Mouse (Mus musculus): ENCODE measurements around the gene Slc35a5.

The Slc35a5 gene

DNA sequence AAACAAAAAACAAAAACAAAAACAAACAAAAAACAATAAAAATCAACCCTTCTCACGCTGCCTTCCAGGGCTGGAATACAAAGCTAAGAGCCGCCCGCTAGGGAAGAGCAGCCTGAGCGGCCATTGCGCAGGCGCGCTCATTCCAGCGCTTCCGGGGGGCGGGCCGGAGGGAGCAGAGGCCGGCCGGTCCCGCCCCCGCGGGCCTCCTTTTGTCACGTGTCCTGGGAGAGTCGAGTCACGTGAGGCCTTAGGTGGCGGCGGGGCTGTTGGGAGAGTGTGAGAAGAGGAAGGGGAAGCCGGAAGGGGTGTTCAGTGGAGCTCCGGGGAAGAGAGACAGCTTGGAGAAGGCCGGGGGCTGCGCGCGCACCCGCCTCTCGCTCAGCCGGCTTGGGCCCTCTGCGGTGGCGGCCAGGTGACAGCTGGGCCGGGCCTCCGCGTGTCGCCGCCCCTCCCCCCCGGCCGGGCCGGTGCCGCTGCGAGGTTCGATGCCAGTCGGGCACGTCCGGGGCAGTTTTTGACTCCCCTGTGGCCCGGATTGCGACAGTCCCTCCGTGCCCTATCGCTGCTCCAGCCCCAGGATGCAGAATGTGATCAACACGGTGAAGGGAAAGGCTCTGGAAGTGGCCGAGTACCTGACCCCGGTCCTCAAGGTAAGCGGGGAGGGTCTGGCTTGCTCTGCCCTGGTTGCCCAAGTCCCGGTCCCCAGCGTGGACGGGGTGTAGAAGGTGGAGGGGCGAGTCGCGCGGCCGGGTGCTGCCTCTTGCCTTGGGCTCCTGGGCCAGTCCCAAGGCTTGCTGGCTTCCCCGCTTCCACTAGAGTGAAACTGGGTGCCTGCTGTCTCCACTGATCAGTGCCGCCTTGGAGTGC, at the start of gene Slc35a5, which contains the start of gene Atg3:
TSS of gene Slc35a5 (minus strand) at position 185 of the 867 bp plus-strand sequence.
TSS of gene Atg3 (plus strand) at position 264 of the 867 bp plus-strand sequence.
- in situ Hi-C loops (cut with MboI, MseI): loop anchor here in 1 of 2 experiments (10.0 kb wide), 2 partner anchors 814 to 1336 kb away; partner anchors contain the start of genes Nectin3 and Spice1

DNA sequence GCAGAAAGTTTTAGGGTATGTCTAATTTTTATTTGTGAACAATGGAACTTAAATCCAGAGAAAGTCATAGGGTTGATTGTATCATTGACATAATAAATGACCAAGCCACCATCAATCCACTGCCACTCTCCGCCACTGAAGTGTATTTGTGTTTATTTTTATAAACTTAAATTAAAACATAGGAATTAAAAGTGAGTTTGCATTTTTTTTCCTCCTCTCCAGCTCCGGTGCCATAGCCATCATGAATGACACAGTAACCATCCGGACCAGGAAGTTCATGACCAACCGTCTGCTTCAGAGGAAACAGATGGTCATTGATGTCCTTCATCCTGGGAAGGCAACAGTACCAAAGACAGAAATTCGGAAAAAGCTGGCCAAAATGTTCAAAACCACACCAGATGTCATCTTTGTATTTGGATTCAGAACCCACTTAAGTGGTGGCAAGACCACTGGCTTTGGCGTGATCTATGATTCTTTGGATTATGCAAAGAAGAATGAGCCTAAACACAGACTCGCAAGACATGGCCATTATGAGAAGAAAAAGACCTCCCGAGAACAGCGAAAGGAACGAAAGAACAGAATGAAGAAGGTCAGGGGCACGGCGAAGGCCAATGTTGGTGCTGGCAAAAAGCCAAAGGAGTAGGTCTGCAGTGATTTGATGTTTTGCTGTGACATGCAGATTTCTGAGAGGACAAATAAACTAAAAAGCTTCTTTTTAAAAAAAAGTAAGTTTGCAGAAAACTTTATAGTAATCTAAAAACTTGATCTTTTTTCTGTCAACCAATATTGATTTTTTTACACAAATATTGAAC, 46.6 kb upstream of the Slc35a5 start:
- in situ Hi-C loops (cut with MboI, MseI): loop anchor here in 1 of 2 experiments (5.0 kb wide), 1 partner anchor 72 kb away; no protein-coding TSS in a partner anchor

DNA sequence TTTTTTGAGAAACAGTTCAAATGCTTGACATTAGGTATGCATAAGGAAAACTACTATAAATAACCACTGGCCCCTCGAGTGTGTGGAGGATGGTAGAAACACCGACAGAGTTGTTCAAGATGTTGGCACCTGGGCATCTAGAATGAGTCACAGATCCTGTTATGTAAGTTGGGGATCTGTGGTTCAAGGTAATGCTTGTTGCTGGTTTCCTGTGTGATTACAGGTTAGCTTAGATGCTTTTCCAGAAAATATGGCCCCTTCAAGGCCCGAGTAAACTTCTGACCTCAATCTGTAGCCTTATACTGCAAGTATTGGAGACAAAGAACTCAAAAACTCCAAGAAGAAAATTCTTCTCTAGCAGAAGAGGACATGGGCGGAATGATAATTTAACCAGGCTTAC, 45.9 kb upstream of the Slc35a5 start:
- in situ Hi-C loops (cut with MboI, MseI): no loop called here

DNA sequence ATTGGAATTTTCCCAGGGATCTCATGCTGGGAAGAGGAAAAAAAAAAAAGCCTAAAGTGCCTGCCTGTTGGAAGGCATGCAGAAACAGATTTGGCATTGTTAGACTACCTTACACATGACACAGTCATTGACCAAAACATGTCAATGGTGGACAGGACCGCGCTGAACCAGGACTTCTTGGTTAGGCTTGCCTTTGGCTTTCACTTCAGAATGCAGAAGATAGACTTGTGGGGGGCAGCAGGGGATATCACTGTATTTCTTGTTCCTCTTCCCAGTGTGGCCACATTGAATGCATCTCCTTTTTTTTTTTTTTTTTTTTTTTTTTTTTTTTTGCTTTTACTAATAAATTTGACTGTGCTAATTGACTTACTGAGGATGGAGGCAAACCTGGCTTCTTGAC, 42.9 kb upstream of the Slc35a5 start:
- in situ Hi-C loops (cut with MboI, MseI): no loop called here

DNA sequence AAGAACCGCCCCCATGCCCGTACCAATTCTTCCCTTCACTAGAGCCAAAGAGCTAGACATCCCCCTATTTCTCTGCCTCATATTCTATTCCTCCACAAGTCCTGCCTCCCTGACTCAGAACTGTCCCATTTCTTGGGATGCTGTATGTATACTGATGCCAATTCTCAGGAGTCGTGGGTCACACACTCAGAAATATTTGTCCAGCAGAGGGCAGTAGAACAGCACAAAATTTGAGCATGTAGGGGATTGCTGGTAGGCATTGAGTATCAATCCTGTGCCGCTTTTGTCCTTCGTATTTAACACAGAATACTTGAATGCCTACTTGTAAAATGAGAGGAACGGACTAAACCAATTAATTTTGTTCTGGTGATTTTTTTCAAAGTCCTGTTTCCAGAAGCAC, 38.3 kb upstream of the Slc35a5 start:
- in situ Hi-C loops (cut with MboI, MseI): loop anchor here (5.0 to 10.0 kb wide), 3 partner anchors 388 to 430 kb away; partner anchors contain the start of gene Gcsam (in 1 of the 2)

DNA sequence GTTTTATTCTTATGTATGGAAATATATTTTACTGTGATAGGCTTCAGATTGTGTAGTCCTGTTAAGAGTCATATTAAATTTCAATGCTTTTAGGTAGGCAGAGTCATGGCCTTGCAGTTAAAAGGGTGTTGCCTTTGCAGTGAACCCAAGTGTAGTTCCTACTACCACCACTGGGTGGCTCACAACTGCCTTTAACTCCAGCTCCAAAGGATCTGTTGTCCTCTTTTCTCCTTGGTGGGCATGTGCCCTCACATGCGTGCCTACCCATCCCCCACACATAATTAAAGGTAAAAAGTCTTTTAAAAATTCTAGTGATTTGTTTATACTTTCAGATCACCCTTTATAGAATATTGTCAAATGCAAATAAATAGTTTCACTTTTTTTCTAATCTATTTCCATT, 34.1 kb upstream of the Slc35a5 start:
- in situ Hi-C loops (cut with MboI, MseI): loop anchor here in 1 of 2 experiments (10.0 kb wide), 2 partner anchors 392 to 422 kb away; partner anchors contain the start of gene Gcsam

DNA sequence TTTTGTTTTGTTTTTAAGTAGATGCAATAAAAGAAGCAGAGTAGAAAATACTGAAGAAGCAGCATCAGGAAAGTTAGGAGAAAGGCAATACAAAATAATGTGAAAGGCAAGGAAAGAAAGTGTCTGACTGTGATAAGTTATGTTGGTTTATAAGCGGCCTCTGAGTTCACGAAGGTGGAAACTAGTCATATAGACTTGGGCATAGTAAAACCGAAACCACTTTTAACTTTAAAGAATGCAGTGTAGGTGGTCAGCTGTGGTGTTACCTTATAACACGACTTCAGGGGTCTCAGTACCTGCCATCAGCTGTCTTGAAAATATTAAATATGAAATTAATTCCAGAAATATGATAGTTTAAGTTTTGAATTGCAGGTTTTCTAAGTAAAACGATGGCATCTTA, 23.3 kb upstream of the Slc35a5 start:
- in situ Hi-C loops (cut with MboI, MseI): no loop called here

DNA sequence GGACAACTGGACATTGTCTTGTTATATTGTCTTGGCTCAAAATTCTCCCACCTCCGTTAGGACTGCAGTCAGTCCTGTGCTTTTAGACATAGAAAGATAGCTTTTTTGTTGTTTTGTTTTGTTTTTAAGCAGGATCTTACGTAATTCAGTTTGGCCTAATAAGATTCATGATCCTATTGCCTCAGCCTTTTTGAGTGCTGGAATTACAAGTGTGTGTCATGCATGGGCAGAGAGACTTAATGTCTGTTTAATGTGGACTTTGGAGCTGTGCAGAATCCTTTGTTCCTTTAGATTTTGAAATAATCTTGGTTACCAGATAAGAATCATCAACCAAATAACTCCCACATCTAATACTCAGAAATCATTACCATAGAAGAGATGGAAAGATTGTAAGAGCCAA, 20.0 kb upstream of the Slc35a5 start:
- in situ Hi-C loops (cut with MboI, MseI): no loop called here

DNA sequence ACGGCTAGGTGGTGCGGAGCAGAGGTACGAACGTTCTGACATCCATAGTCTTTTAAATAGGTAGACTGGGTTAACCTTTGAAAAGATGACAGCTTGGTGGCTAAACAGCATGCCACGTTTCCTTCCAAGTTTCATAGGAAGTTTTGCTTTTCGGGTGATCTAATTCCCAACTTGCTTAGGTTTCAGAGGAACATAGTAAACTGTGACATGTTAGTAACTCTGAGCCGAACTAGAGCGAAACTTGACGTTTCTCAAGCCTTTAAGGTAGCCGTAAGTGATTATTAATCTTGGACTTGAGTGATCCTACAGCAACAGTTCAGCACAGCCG, 847 bp upstream of the Slc35a5 start:
- in situ Hi-C loops (cut with MboI, MseI): loop anchor here in 1 of 2 experiments (10.0 kb wide), 2 partner anchors 815 to 1335 kb away; partner anchors contain the start of genes Nectin3 and Spice1

DNA sequence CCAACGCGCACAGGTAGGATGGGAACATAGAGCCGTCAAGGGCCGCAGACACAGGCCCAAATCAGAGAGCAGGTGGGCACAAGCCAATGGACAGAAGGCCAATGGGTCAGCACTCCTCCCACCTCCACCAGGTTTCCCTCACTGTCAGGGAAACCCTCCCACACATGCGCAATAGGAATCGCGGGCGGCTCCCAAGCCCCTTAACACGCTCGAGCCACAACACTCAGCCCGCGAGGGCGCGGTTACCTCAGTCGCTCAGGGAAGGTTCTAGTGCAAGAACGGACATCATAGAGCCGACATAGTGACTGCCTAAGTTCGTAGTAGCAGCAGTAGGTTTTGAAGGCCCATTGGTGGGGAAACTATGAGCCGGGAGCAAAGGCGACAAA, 377 bp downstream of the Slc35a5 start:
- in situ Hi-C loops (cut with MboI, MseI): loop anchor here in 1 of 2 experiments (10.0 kb wide), 2 partner anchors 813 to 1337 kb away; partner anchors contain the start of genes Nectin3 and Spice1

DNA sequence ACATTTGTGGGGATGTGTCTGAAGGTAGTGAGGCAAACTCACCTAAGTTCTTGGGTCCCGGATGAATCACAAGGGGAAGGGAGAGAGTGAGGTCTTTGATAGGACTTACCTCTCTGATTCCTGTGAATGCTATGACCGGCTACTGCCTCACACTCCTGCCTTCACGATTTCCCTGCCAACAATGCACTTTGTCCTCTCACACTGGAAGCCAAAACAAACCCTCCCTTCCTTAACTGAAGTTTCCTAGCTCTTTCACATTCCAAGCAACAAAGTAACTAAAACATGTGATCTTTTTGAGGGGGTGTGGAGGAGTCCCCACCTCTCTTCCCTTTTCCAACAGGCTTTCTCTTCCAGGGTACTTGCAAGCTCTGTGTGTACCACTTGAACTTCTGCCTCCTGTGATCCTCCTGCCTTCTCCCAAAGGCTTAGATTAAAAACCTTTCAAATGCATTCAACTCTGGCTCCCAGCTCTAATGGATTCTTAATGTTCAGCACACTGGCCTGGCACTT, 3.7 kb downstream of the Slc35a5 start:
- in situ Hi-C loops (cut with MboI, MseI): loop anchor here in 1 of 2 experiments (10.0 kb wide), 2 partner anchors 810 to 1340 kb away; partner anchors contain the start of genes Nectin3 and Spice1

DNA sequence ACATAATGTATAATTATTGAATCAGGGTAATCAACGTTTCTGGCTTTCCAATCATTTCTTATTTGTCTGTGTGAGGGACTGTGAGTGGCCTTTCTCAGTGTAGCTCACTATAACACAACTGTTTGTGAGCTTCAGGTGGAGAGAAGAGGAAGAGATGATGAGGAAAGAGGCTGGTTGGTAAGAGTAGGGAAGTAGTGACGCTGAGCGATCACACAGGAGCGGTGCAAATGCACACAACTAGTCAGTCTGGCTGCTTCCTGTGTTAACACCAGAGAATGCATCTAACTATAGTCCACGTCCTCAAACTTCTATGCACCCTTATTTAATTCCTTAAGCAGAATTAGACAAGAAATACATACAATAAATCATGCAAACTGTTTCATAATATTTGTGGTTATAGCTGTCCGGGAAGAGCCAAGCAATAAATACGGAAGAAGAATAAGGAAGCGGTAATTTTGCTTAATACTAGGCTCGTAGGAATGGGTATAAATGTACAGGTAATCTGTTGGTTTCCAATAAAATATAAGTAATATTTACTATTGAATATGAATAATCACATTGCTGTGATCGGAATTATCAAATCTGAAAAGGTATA, 9.9 kb downstream of the Slc35a5 start:
- in situ Hi-C loops (cut with MboI, MseI): loop anchor here in 1 of 2 experiments (25.0 kb wide), 1 partner anchor 1436 kb away; no protein-coding TSS in a partner anchor

DNA sequence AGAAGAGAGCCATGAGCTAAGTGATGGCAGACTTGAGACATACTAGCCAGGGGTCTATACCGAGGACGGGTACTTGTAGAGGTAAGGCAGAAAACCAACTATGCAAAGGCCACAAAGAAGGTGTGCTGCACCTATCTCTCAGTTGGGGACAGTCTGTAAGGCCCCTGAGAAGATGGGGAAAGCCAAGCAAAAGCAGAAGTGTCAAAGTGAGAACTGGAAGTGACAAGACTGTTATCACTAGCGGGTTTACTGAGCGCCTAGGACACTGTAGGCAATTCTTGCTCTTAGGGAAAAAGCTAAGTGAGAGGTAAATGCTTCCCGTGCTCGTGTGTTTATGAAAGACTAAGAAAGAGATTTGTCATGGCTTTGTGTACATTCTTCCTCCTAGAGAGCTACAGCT, 13.4 kb downstream of the Slc35a5 start:
- in situ Hi-C loops (cut with MboI, MseI): loop anchor here in 1 of 2 experiments (25.0 kb wide), 1 partner anchor 1433 kb away; no protein-coding TSS in a partner anchor

DNA sequence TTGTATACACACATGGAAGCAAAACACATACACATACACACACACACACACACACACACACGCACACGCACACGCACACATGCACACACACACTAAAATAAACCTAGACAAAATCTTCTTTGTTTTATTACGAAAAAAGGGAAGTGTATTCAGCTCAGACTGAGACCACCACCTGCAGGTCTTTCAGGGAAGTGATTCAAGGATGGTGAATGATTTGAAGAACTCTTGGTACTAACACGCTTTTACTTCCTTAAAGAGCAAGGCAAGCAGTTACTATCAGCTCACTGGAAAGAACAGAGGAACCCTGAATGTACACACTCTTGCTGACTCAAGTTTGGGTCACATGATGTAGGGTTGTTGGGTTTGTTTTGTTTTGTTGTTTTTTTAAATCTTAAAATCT, 15.9 kb downstream of the Slc35a5 start:
- in situ Hi-C loops (cut with MboI, MseI): loop anchor here in 1 of 2 experiments (25.0 kb wide), 1 partner anchor 1430 kb away; no protein-coding TSS in a partner anchor

DNA sequence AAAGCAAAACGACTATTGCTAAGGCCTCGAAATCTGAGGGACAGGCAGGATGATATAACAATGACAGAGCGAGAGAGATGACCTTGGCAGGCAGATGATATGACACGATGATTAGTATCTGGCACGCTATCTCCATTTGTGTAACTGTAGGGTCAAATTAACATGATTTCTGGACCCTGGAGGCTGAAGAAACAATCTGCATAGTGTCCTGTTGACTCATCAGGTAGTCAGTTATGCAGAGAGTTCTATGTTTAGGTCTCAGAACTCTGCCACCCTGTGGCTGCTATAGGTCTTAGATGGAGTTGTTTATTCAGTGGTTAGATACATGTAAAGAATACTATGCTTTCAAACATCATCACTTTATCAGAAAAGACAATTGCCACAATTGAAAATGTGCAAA, 16.8 kb downstream of the Slc35a5 start:
- in situ Hi-C loops (cut with MboI, MseI): loop anchor here in 1 of 2 experiments (25.0 kb wide), 1 partner anchor 1429 kb away; no protein-coding TSS in a partner anchor

DNA sequence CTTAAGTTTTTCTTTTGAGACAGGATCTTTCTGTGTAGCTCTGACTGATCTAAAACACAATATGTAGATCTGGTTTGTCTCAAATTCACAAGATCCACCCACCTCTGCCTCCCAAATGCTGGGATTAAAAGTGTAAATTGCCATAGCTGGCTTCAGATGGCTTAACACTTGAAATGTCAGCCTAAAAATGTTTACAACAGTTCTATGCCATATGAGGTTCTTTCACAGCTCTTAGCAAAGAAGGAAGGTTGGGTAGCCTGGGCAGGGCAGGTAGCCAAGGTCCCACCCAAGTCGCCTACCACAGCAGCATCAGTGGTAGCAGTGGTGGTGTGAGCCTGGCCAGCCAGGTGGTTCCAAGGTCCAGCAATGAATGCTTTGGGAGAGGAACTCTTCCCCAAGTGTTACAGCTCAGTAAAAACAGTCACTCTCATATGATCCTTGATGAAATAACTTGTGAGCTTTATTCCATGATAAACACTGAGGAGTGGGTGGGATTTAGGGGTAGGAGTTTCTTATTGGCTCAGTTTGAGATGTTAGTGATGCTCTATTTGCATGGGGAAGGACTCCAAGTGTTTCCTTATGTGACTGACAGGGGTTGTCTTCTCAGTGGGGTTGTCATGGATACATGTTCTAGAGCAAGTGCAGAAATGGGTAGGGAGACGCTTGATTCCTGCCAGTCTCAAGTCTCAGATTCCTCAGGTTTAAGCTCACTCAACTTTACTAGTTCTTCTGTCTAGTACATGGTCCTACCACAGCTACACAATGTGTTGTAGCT, 30.4 kb downstream of the Slc35a5 start:
- in situ Hi-C loops (cut with MboI, MseI): loop anchor here in 1 of 2 experiments (25.0 kb wide), 1 partner anchor 1416 kb away; no protein-coding TSS in a partner anchor

DNA sequence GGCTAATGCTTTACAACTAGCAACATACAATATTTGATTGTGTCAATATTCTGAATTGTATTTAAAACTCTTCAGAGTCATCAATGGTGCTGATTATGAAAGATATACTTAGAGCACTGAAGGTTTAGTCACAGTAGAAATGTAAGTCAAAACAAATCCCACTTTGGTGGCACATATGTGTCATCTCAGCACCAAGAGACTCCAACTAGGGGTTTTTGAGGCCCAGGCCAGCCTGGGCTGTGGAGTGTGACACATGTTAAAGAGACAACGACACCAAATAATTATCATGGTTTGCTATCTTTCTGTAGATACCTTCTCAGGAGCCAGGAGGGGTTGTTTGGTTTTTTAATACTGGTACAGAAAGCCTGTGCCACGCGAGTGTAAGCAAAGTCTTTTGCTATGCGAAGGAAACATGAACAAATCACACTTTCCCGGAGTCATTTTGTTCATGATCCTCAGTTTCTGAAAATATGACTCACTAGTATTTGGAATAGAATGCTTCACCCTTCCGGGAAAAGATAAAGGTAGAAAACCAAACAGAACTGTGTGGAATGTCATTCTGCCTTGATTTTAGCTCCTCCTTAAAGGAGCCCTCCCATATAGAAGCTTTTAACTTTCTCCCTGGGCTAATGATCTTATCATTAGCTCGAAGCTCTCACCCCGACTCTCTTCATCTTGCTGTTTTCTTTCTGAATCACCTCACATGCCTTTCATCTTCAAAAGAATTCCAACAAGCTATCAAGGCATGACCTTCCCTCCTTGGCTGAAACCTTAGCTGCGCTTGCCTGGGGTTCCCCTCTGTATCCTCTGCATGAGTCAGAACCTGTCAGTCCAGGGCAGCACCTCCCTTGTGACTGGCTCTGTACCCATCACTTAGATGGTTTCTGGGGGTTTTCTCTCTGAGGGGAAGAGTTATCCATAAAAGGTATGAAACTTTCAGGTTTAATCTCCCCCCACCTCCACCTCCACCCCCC, 34.0 kb downstream of the Slc35a5 start:
- in situ Hi-C loops (cut with MboI, MseI): loop anchor here in 1 of 2 experiments (25.0 kb wide), 1 partner anchor 1412 kb away; no protein-coding TSS in a partner anchor

DNA sequence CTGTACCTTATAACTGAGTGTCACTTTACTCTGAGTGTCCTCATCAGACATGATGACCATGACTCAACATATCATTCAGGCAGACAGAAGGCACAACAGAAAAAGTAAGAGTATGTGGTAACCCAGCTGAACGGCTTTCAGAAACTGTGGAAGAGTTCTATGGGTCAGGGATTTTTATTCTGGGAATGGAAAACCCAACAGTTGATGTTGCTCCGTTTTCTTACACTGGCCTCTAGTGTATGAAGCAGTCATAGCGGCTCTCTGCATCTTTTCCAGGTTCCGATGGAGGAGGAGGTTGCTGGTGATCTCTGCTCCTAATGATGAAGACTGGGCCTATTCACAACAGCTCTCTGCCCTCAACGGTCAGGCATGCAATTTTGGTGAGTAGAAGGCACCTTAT, 35.9 kb downstream of the Slc35a5 start:
- in situ Hi-C loops (cut with MboI, MseI): no loop called here
